Mouse (Mus musculus): ENCODE measurements at regions not wholly inside any gene's neighbourhood (a gene's known extent, or its start where the extent isn't known, plus 50 kb on each side); places are given as distances from the start of the nearest gene placed in this dataset.
"Not testable (repeated sequence)": the region's sequence is repeated elsewhere in the genome, so short reads cannot be mapped to it uniquely, and the experiment has no call there.

GRCm38 (mm10) chr1:12025791-12026190 lies 611.9 kb downstream of the A830018L16Rik start:
- CTCF ChIA-PET = interaction anchor here (0.6 kb wide), 1 partner anchor 215 kb away, joined by 5 read pairs; no protein-coding TSS in a partner anchor

DNA sequence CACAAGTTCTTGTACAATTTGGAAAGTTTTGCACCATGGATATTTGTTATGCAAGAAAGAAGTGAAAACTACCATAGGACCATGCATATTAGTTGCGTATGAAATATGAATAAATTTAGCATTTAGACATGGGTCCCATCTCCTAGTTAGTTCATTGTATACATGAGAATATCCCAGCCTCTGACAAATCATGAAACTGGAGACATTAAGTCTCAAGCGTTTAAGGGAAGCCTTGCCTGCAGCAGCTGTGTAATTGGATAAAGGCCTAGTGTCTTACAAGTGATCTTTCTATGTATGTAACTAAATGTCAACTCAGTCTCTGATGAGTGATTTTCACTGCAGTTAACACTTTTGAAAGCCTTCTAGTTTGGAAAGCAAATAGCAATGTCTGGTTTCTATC lies 613.5 kb downstream of the A830018L16Rik start:
- CTCF ChIA-PET = no interaction called here

- CTCF ChIA-PET = no interaction called here
These were observed 614.2 kb downstream of the A830018L16Rik start for GRCm38 (mm10) chr1:12028074-12028473.

- CTCF ChIA-PET = no interaction called here
These were observed 638.1 kb downstream of the A830018L16Rik start for GRCm38 (mm10) chr1:12051931-12052482.

DNA sequence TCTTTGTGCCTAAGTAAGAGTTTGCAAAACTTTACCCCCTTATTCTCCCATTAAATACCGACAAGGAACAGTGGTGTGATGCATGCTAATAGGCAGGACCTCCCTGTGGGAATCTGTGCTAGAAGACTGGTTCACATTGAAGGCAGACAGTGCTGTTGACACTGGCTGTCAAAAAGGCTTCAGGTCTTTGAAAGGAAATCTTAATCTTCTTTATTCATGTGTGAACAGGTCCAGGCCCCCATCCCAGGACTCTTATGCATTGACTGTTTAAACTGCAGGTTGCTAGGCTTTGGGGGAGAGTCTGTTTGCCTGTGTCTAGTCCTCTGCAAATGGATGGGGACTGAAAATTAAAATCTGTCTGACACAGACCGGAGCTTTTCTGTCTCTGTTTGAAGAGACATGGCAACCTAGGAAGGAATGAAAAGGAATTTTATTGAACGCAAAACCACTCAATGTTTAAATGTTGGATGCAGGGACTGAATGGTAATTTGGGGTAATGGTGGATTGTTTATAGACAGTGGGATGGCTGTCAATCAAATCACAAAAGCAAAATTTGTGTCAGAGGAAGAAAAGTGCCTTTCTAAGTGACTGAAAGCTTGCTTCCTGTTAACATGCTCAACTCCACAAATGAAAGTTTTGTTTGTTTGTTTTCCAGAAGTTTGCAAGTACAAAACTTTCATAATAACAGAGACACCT lies 642.1 kb downstream of the A830018L16Rik start:
- CTCF ChIA-PET = no interaction called here

DNA sequence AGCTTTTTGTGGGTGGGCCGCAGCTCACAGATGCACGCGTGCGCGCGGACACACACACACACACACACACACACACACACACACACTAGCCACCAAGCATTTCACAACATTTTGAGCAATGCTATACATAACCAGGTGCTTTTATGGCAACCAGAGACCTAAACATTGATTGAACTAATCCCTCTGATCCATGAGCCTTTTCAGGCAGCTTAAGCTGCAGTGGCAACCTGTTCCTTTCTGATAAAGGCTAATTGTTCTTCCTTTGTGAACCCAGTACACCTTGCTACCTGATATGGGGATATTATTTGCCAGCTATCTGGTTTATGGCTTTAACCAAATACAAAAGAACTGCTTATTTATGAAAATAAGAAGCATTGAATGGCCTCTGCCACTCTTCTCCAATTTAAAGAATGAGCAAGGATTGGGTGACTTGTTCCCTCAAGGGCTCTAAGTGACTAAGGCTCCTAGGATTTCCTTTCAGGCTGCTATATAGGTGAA lies 651.2 kb downstream of the A830018L16Rik start:
- CTCF ChIA-PET = no interaction called here

- CTCF ChIA-PET = no interaction called here
These were observed 678.9 kb downstream of the A830018L16Rik start for GRCm38 (mm10) chr1:12092564-12093504.

GRCm38 (mm10) chr1:12115041-12115828 lies 701.3 kb downstream of the A830018L16Rik start:
- CTCF ChIA-PET = no interaction called here

GRCm38 (mm10) chr1:12117083-12117482 lies 703.2 kb downstream of the A830018L16Rik start:
- CTCF ChIA-PET = no interaction called here

GRCm38 (mm10) chr1:12120926-12121325 lies 707.0 kb downstream of the A830018L16Rik start:
- CTCF ChIA-PET = no interaction called here

DNA sequence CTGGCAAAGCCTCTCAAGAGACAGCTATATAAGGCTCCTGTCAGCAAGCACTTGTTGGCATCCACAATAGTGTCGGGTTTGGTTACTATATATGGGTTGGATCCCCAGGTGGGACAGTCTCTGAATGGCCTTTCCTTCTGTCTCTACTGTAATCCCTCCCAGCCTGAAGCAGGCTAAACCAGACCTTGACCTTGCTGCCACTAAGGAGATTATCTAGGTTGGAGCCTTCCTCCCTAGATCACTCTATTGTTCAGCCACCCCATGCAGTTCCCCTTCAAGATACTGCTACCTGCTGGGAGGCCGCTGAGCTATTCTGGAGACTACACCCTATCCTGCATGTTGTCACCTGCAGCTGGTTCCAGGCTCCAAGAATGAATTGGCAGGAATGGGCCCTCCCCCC lies 712.7 kb downstream of the A830018L16Rik start:
- CTCF ChIA-PET = not testable (repeated sequence)

DNA sequence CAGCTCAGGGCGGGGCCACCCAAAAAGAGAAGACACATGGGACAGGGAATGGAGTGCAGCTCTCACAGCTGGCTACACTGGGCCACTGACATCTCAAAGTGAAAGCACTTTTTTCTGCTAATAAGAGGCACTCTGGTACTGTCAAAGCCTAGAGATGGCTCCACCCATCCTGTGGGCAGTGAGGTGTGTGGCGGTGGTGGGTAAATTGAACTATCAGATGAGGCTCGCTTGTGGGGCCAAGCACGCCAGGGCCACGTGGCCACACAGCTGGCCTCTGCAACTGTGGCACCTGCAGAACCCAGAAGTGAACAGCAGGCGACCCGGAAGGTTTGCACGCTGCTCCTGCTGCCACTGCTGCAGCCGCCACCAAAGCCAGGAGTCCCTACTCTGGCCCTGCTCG lies 756.6 kb downstream of the A830018L16Rik start:
- CTCF ChIA-PET = no interaction called here

DNA sequence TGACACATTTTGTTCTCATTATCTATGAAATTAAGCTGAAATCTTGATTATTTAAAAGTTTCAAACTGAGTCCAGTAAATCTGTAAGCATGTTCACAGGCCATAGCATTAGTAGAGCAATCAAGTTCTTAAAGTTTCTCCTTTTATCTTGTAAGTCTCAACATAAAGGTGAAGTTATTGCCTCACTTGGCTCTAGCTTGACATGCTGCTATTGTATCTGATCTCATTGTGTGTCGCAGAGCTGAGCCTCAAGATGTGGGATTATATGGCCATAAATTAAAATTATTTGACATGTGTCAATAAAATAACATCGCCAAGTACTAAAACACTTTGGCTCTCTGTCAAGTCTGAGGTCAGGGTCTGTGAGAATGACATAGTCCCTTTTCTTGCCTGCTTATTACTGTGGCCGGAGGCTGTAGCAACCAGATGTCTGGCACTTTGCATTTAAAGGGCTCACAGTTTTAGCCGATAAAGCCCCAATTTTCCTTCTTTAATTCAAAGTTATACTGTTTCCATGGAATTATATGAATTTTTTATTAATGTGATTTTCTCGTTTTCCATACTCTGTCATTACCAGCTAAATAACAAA lies 775.8 kb downstream of the A830018L16Rik start:
- CTCF ChIA-PET = no interaction called here

- CTCF ChIA-PET = no interaction called here
These were observed 778.7 kb downstream of the A830018L16Rik start for GRCm38 (mm10) chr1:12192588-12192987.

GRCm38 (mm10) chr1:12231089-12231488 lies 817.2 kb downstream of the A830018L16Rik start:
- CTCF ChIA-PET = no interaction called here

DNA sequence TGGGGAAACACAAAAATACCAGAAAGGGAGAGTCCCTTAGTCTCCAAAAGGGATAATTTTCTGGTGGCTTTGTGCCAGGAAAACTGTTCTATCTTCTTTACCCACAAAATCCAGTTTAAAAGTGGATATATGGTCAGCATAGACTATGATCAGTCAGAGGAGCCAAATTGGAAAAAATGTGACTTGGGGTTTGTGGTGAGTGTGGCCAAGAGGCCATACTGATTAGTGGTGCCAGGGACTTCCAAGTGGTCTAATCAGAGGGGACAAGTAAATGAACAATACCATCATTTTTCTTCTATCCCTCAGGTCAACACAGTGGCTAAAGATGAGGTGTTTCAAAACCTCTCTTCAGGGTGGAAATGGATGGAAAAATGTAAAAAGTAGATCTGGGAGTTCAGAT lies 828.2 kb downstream of the A830018L16Rik start:
- CTCF ChIA-PET = no interaction called here

DNA sequence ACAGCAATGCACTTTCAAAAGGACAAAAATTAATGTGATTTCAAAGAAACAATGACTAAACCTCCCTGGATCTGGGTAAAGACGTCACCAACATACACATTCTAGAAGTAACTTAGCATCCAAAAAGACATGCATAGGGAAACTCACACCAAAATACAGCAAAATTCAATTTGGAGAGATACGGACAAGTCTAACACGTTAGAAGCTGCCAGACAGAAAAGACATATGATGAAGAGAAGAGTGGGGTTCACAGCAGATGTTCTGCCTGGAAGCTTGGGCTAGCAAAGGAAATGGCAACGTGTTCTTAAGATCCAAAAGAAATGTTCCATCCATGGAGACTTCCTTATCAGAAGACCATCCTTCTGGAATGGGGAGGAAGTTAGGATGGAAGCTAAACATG lies 868.6 kb downstream of the A830018L16Rik start:
- CTCF ChIA-PET = no interaction called here

- CTCF ChIA-PET = no interaction called here
These were observed 871.6 kb downstream of the A830018L16Rik start for GRCm38 (mm10) chr1:12285551-12285950.

GRCm38 (mm10) chr1:12286026-12286425 lies 872.1 kb downstream of the A830018L16Rik start:
- CTCF ChIA-PET = no interaction called here

DNA sequence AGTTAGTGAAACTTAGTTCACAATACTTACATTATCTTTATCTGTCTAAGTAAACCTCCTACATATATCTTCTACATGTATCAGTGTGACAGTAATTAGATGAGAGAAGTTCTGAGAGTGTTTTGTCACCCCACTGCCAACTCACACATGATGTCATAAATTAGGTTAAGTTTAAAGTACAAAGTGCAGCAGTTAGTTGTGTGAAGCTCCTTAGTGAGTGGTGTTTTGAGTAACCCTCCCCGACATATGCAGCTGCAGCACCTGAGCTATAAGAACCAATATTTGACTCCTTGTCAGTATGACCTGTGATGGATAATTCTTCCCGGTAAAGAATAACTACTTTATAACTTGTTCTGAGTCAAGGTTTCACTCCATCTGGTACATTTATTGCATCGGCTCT lies 874.6 kb downstream of the A830018L16Rik start:
- CTCF ChIA-PET = no interaction called here

DNA sequence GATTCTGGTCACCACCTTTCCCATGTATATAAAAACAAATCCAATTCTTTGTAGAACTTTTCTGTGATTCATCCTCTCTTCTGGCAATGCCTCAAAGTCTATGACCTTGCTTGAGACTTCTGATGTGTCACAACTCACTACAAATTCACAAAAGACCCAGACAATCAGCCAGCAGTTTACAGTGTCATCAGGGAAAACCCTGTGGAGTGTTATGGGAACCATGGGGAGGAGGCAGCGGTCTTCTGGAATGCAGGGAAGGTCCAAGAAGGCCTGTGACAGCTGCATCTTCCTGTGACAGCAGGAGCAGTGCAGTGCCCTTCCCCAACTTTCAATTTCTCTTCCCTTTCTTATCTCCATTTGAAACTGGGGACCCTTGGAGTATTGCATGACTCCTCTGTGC lies 877.9 kb downstream of the A830018L16Rik start:
- CTCF ChIA-PET = interaction anchor here (0.7 kb wide), 1 partner anchor 15 kb away, joined by 3 read pairs; no protein-coding TSS in a partner anchor
